Mouse (Mus musculus) forebrain, embryonic 12.5 days (tissue): ENCODE data around the gene Qprt. TPM values are rescaled to one million over a fixed set of nuclear protein-coding genes. Genes with fewer than 3 reads are reported as not detected.

Experiments used
- ATAC-seq: fragments of 200-750 bp; cut with Nextera tagmentation; 2 replicates; pipeline ENCODE4 v1.8.0; 2017; ENCODE audit warnings: moderate TSS enrichment; ENCODE audit not compliant: low FRiP score
- H3K27ac ChIP-seq: fragments of 300-500 bp; sonication (generic); 2 replicates; pipeline ENCODE4 v1.5.1; 2016; ENCODE audit warnings: mild to moderate bottlenecking
- H3K27me3 ChIP-seq: fragments of 300-500 bp; sonication (generic); 2 replicates; pipeline ENCODE4 v1.6.1; 2016; ENCODE audit warnings: mild to moderate bottlenecking
- H3K36me3 ChIP-seq: fragments of 300-500 bp; sonication (generic); replicated peaks from 2 replicates; pipeline ENCODE4 v1.6.1; 2016; ENCODE audit warnings: mild to moderate bottlenecking
- H3K4me1 ChIP-seq: fragments of 300-500 bp; sonication (generic); 2 replicates; pipeline ENCODE4 v1.6.1; 2016
- H3K4me2 ChIP-seq: fragments of 300-500 bp; sonication (generic); 2 replicates; pipeline ENCODE4 v1.6.1; 2016; ENCODE audit warnings: mild to moderate bottlenecking, moderate library complexity
- H3K4me3 ChIP-seq: fragments of 300-500 bp; sonication (generic); replicated peaks from 2 replicates; pipeline ENCODE4 v1.5.1; 2016; ENCODE audit warnings: mild to moderate bottlenecking
- H3K9ac ChIP-seq: fragments of 300-500 bp; sonication (generic); 2 replicates; pipeline ENCODE4 v1.6.1; 2016; ENCODE audit warnings: mild to moderate bottlenecking
- H3K9me3 ChIP-seq: fragments of 300-500 bp; sonication (generic); 2 replicates; pipeline ENCODE4 v1.6.1; 2016
- WGBS: fragments of 180-500 bp; shearing (Covaris S2); methylation state at CpG from one replicate; pipeline ENCODE4 v1.1.7; 2016; 5-methylcytosine and 5-hydroxymethylcytosine counted together
- polyA plus RNA-seq: library from polyadenylated mRNA; unstranded; fragments of >200 nt; fragmentation: Nextera tagmentation; extraction: Ambion mirVana; gene quantifications from 2 replicates; pipeline ENCODE4 v1.2.1, GENCODE M21; 2016

Gene Qprt
- polyA plus RNA-seq, 1 experiment from 2014 or later: 2.4 TPM

- Histone ChIP-seq H3K27me3 (no peaks in the 10 kb centered on the region), H3K9ac (no peak overlapping the region; the same call in 1 of the 2 replicates), H3K4me1 (peaks cover 9% of the 10 kb centered on the region), H3K9me3 (no peaks in the 10 kb centered on the region), H3K27ac (peak overlapping the region; percentile 63), H3K36me3 (no peaks in the 10 kb centered on the region), H3K4me2 (no peak overlapping the region), H3K4me3 (no peak overlapping the region)
- ATAC-seq: no peak
- 72% methylated on average over 6 of the region's 6 CpGs for WGBS
These were observed 18.1 kb downstream of the Qprt start for GRCm38 (mm10) chr7:127103960-127104359.

- ATAC-seq: no peak
- Histone ChIP-seq H3K9ac (no peak overlapping the region), H3K27ac (no peak overlapping the region), H3K36me3 (no peaks in the 10 kb centered on the region), H3K9me3 (no peaks in the 10 kb centered on the region), H3K4me3 (no peak overlapping the region), H3K4me1 (peaks cover 9% of the 10 kb centered on the region), H3K4me2 (no peak overlapping the region), H3K27me3 (no peaks in the 10 kb centered on the region)
- WGBS: 78% methylated on average over 6 of the region's 6 CpGs
These were observed 19.9 kb downstream of the Qprt start for GRCm38 (mm10) chr7:127102148-127102547.

GRCm38 (mm10) chr7:127101451-127102016 is 20.5 kb downstream of the Qprt start:
- no peaks in the 10 kb centered on the region for H3K36me3 ChIP-seq
- peaks cover 9% of the 10 kb centered on the region for H3K4me1 ChIP-seq
- H3K9ac ChIP-seq: no peak overlapping the region
- 44% methylated on average over 2 of the region's 2 CpGs for WGBS
- H3K9me3 ChIP-seq: no peaks in the 10 kb centered on the region
- H3K4me3 ChIP-seq: no peak overlapping the region
- ATAC-seq: no peak
- no peak overlapping the region for H3K4me2 ChIP-seq
- H3K27me3 ChIP-seq: no peaks in the 10 kb centered on the region
- H3K27ac ChIP-seq: no peak overlapping the region

- Histone ChIP-seq H3K9me3 (no peaks in the 10 kb centered on the region), H3K4me2 (no peak overlapping the region), H3K27me3 (no peaks in the 10 kb centered on the region), H3K27ac (no peak overlapping the region), H3K4me1 (peaks cover 4% of the 10 kb centered on the region; the same call in 1 of the 2 replicates), H3K9ac (no peak overlapping the region), H3K4me3 (no peak overlapping the region), H3K36me3 (no peaks in the 10 kb centered on the region)
- whole genome bisulfite sequencing: 87% methylated on average over 4 of the region's 4 CpGs
- ATAC-seq: no peak
These were observed 22.5 kb downstream of the Qprt start for GRCm38 (mm10) chr7:127099528-127099927.

- H3K27me3 ChIP-seq: no peaks in the 10 kb centered on the region
- no peak overlapping the region for H3K4me3 ChIP-seq
- no peaks in the 10 kb centered on the region for H3K36me3 ChIP-seq
- no peak overlapping the region for H3K9ac ChIP-seq
- ATAC-seq: no peak
- H3K9me3 ChIP-seq: no peaks in the 10 kb centered on the region
- 88% methylated on average over 4 of the region's 4 CpGs for WGBS
- H3K4me1 ChIP-seq: no peaks in the 10 kb centered on the region
- no peak overlapping the region for H3K4me2 ChIP-seq
- no peak overlapping the region for H3K27ac ChIP-seq
These were observed 23.1 kb downstream of the Qprt start for GRCm38 (mm10) chr7:127098950-127099349.

GRCm38 (mm10) chr7:127098521-127098920 is 23.5 kb downstream of the Qprt start:
- H3K27me3 ChIP-seq: no peaks in the 10 kb centered on the region
- H3K36me3 ChIP-seq: no peaks in the 10 kb centered on the region
- no peak for ATAC-seq
- no peak overlapping the region for H3K9ac ChIP-seq
- H3K4me1 ChIP-seq: no peaks in the 10 kb centered on the region
- no peak overlapping the region for H3K27ac ChIP-seq
- H3K4me2 ChIP-seq: no peak overlapping the region
- no peaks in the 10 kb centered on the region for H3K9me3 ChIP-seq
- no peak overlapping the region for H3K4me3 ChIP-seq
- 86% methylated on average over 5 of the region's 5 CpGs for WGBS

GRCm38 (mm10) chr7:127096456-127096855 is 25.6 kb downstream of the Qprt start:
- WGBS: 78% methylated on average over 7 of the region's 7 CpGs
- no peak overlapping the region for H3K9ac ChIP-seq
- no peak for ATAC-seq
- no peaks in the 10 kb centered on the region for H3K27me3 ChIP-seq
- no peaks in the 10 kb centered on the region for H3K9me3 ChIP-seq
- H3K27ac ChIP-seq: no peak overlapping the region
- H3K4me3 ChIP-seq: no peak overlapping the region
- H3K4me2 ChIP-seq: no peak overlapping the region
- H3K4me1 ChIP-seq: no peaks in the 10 kb centered on the region
- no peaks in the 10 kb centered on the region for H3K36me3 ChIP-seq

GRCm38 (mm10) chr7:127093914-127094313 is 28.1 kb downstream of the Qprt start:
- no peak for ATAC-seq
- Histone ChIP-seq H3K4me1 (peaks cover 7% of the 10 kb centered on the region), H3K27ac (no peak overlapping the region), H3K9ac (no peak overlapping the region), H3K9me3 (no peaks in the 10 kb centered on the region), H3K4me2 (no peak overlapping the region), H3K36me3 (no peaks in the 10 kb centered on the region), H3K4me3 (no peak overlapping the region), H3K27me3 (no peaks in the 10 kb centered on the region)
- WGBS: 82% methylated on average over 3 of the region's 3 CpGs

GRCm38 (mm10) chr7:127091114-127091896 is 30.7 kb downstream of the Qprt start, which contains the start of gene AI467606:
Gene AI467606, plus strand, starts transcription at chr7:127091359.
- 74% methylated on average over 16 of the region's 16 CpGs for WGBS
- no peak within 1 kb of the TSS for H3K4me2 ChIP-seq
- H3K9ac ChIP-seq: no peak within 1 kb of the TSS
- H3K9me3 ChIP-seq: no peaks in the 10 kb centered on the region
- no peak within 1 kb of the TSS for H3K27ac ChIP-seq
- H3K4me3 ChIP-seq: no peak within 1 kb of the TSS
- ATAC-seq: no peak
- no peaks in the 10 kb centered on the region for H3K36me3 ChIP-seq
- peaks cover 9% of the 10 kb centered on the region for H3K4me1 ChIP-seq
- H3K27me3 ChIP-seq: no peaks in the 10 kb centered on the region

GRCm38 (mm10) chr7:127090154-127091113 is 31.6 kb downstream of the Qprt start:
- H3K36me3 ChIP-seq: no peaks in the 10 kb centered on the region
- H3K27ac ChIP-seq: no peak overlapping the region
- no peaks in the 10 kb centered on the region for H3K9me3 ChIP-seq
- no peaks in the 10 kb centered on the region for H3K27me3 ChIP-seq
- peaks cover 9% of the 10 kb centered on the region for H3K4me1 ChIP-seq
- no peak overlapping the region for H3K4me3 ChIP-seq
- ATAC-seq: no peak
- no peak overlapping the region for H3K4me2 ChIP-seq
- WGBS: 84% methylated on average over 20 of the region's 20 CpGs
- H3K9ac ChIP-seq: no peak overlapping the region

GRCm38 (mm10) chr7:127088901-127089845 is 32.9 kb downstream of the Qprt start:
- Histone ChIP-seq H3K9me3 (no peaks in the 10 kb centered on the region), H3K27ac (no peak overlapping the region), H3K4me3 (0 out of 2 replicates have a peak overlapping the region, but pooled peaks have one; percentile 6), H3K4me2 (peak overlapping the region; percentile 41), H3K36me3 (no peaks in the 10 kb centered on the region), H3K9ac (0 out of 2 replicates have a peak overlapping the region, but pooled peaks have one; percentile 39), H3K27me3 (no peaks in the 10 kb centered on the region), H3K4me1 (peaks cover 9% of the 10 kb centered on the region)
- no peak for ATAC-seq
- WGBS: 24% methylated on average over 27 of the region's 27 CpGs
